ENCODE assay signal across 24 mouse cellular contexts in genomic region chr11:94482738-94483137, GRCm38 (mm10). TPM values are rescaled to one million over a fixed set of nuclear protein-coding genes. Genes with fewer than 3 reads are reported as not detected.
"Had no signal": no experiment of that assay in that cellular context is flagged by ENCODE, and none has a peak within 500 bp of the region (broad histone marks: within the 10 kb centered on the region; RNA-seq: fewer than 3 reads in every experiment).

No protein-coding gene starts in this region.

- H3K27ac ChIP-seq: gastrocnemius, adult 2 months; heart, embryonic 10.5 days; hindbrain, embryonic 10.5 days; hindbrain, embryonic 12.5 days; hindbrain, embryonic 14.5 days; intestine, embryonic 15.5 days; layer of hippocampus, adult 2 months; left cerebral cortex, adult 2 months; limb, embryonic 12.5 days; liver, embryonic 13.5 days had no signal

- H3K4me3 ChIP-seq: gastrocnemius, adult 2 months; heart, embryonic 10.5 days; heart, embryonic 12.5 days; hindbrain, embryonic 10.5 days; hindbrain, embryonic 12.5 days; intestine, embryonic 15.5 days; layer of hippocampus, adult 2 months; left cerebral cortex, adult 2 months; limb, embryonic 10.5 days; limb, embryonic 12.5 days; liver, embryonic 13.5 days had no signal

- DNase-seq: gastrocnemius, adult 2 months; gastrocnemius, postnatal 10 days; gastrocnemius, postnatal 25 days; heart, postnatal 4 days; kidney, adult 8-10 months; kidney, postnatal 10 days; kidney, postnatal 4 days; liver; liver, embryonic 13.5 days had no signal

- H3K4me1 ChIP-seq: heart, embryonic 12.5 days; liver, embryonic 13.5 days had no signal

- H3K4me2 ChIP-seq: heart, embryonic 12.5 days; hindbrain, embryonic 12.5 days; hindbrain, embryonic 14.5 days; intestine, embryonic 15.5 days; limb, embryonic 12.5 days; liver, embryonic 11.5 days; liver, embryonic 13.5 days had no signal

- H3K9ac ChIP-seq: heart, embryonic 12.5 days; hindbrain, embryonic 12.5 days; hindbrain, embryonic 14.5 days; intestine, embryonic 15.5 days; limb, embryonic 12.5 days; liver, embryonic 13.5 days had no signal

- H3K36me3 ChIP-seq: heart, embryonic 10.5 days; heart, embryonic 12.5 days; hindbrain, embryonic 10.5 days; hindbrain, embryonic 12.5 days; intestine, embryonic 15.5 days; limb, embryonic 10.5 days; limb, embryonic 12.5 days; liver, embryonic 13.5 days had no signal

- H3K9me3 ChIP-seq: heart, embryonic 10.5 days; heart, embryonic 12.5 days; hindbrain, embryonic 10.5 days; hindbrain, embryonic 12.5 days; intestine, embryonic 15.5 days; limb, embryonic 10.5 days; limb, embryonic 12.5 days; liver, embryonic 13.5 days had no signal

- ATAC-seq: hindbrain, embryonic 16.5 days; inflammation-experienced regulatory T-cells, adult 6 months; intestine, embryonic 15.5 days; intestine, postnatal 0 days had no signal

RNA-seq across cellular contexts. Expression of gene Spata20, which starts 3.2 kb away (rescaled TPM):
- polyA plus RNA-seq: heart, embryonic 10.5 days; heart, embryonic 12.5 days; heart, embryonic 14.5 days; inflammation-experienced regulatory T-cells, adult 6 months; intestine, postnatal 0 days; limb, embryonic 10.5 days; liver, embryonic 11.5 days; liver, embryonic 13.5 days had no signal

RNA-seq across cellular contexts. Expression of gene Cacna1g, which starts 8.7 kb away (rescaled TPM):
- polyA plus RNA-seq: inflammation-experienced regulatory T-cells, adult 6 months had no signal

RNA-seq across cellular contexts. Expression of gene Epn3, which starts 17.0 kb away (rescaled TPM):
- polyA plus RNA-seq: inflammation-experienced regulatory T-cells, adult 6 months had no signal

RNA-seq across cellular contexts. Expression of gene Mycbpap, which starts 38.8 kb away (rescaled TPM):
- polyA plus RNA-seq: inflammation-experienced regulatory T-cells, adult 6 months had no signal
